Mouse (Mus musculus): Measurements from ENCODE around the gene Itih4. TPM values are rescaled to one million over a fixed set of nuclear protein-coding genes. Genes with fewer than 3 reads are reported as not detected.

The Itih4 gene
- 0.29 TPM in 1 of 2 replicates, not detected in the other for polyA plus RNA-seq (2011; ENCODE audit: insufficient read depth, insufficient read length, low read depth, missing spikeins)

GRCm38 (mm10) chr14:30886204-30886603, at the start of gene Itih4:
Gene Itih4 (plus strand): TSS chr14:30886476.
- TF ChIP-seq EP300 (IDR thresholded peaks at IDR 0.05; ENCODE audit: insufficient read depth, low read depth, low read length) (no peak), POLR2A (IDR thresholded peaks at IDR 0.05; ENCODE audit: insufficient read depth, low read length) (no peak), CTCF (IDR thresholded peaks at IDR 0.05; ENCODE audit: low read depth, low read length) (no peak)
- no peaks in the 10 kb centered on the region for H3K9me3 ChIP-seq (replicated peaks; ENCODE audit: control insufficient read depth, insufficient read depth, low read length, poor library complexity, severe bottlenecking)

GRCm38 (mm10) chr14:30837416-30837996, 48.8 kb upstream of the Itih4 start:
- H3K9me3 ChIP-seq (replicated peaks; ENCODE audit: control insufficient read depth, insufficient read depth, low read length, poor library complexity, severe bottlenecking), result no peaks in the 10 kb centered on the region
- no peaks in the 10 kb centered on the region for H3K36me3 ChIP-seq (ENCODE audit: control insufficient read depth, insufficient read depth, low read length, poor library complexity, severe bottlenecking)
- H3K9ac ChIP-seq (ENCODE audit: low read depth, poor library complexity, severe bottlenecking), result no peak overlapping the region
- H3K4me1 ChIP-seq (ENCODE audit: control insufficient read depth, insufficient read depth, low read length), result no peaks in the 10 kb centered on the region
- H3K4me3 ChIP-seq (ENCODE audit: low read depth, low read length), result no peak overlapping the region
- H3K27me3 ChIP-seq (ENCODE audit: control insufficient read depth, insufficient read depth, low read length, poor library complexity, severe bottlenecking), result no peaks in the 10 kb centered on the region
- TF ChIP-seq EP300 (IDR thresholded peaks at IDR 0.05; ENCODE audit: insufficient read depth, low read depth, low read length), result no peak
- TF ChIP-seq CTCF (IDR thresholded peaks at IDR 0.05; ENCODE audit: low read depth, low read length), result no peak
- TF ChIP-seq POLR2A (IDR thresholded peaks at IDR 0.05; ENCODE audit: insufficient read depth, low read length), result no peak
- H3K27ac ChIP-seq (ENCODE audit: insufficient read depth, low read length), result no peak overlapping the region

More at GRCm38 (mm10) chr14:30886204-30886603, at the start of gene Itih4:
- H3K4me1 ChIP-seq (ENCODE audit: control insufficient read depth, insufficient read depth, low read length), result peaks cover 2% of the 10 kb centered on the region
- no peak within 1 kb of the TSS for H3K9ac ChIP-seq (ENCODE audit: low read depth, poor library complexity, severe bottlenecking)
- H3K27ac ChIP-seq (ENCODE audit: insufficient read depth, low read length), result no peak within 1 kb of the TSS
- no peaks in the 10 kb centered on the region for H3K27me3 ChIP-seq (ENCODE audit: control insufficient read depth, insufficient read depth, low read length, poor library complexity, severe bottlenecking)
- H3K36me3 ChIP-seq (ENCODE audit: control insufficient read depth, insufficient read depth, low read length, poor library complexity, severe bottlenecking), result no peaks in the 10 kb centered on the region
- H3K4me3 ChIP-seq (ENCODE audit: low read depth, low read length), result no peak within 1 kb of the TSS

GRCm38 (mm10) chr14:30843701-30844100, 42.6 kb upstream of the Itih4 start:
- TF ChIP-seq POLR2A (IDR thresholded peaks at IDR 0.05; ENCODE audit: insufficient read depth, low read length) (no peak), EP300 (IDR thresholded peaks at IDR 0.05; ENCODE audit: insufficient read depth, low read depth, low read length) (no peak), CTCF (IDR thresholded peaks at IDR 0.05; ENCODE audit: low read depth, low read length) (no peak)

GRCm38 (mm10) chr14:30850504-30850903, 35.8 kb upstream of the Itih4 start:
- TF ChIP-seq CTCF (IDR thresholded peaks at IDR 0.05; ENCODE audit: low read depth, low read length) (no peak), POLR2A (IDR thresholded peaks at IDR 0.05; ENCODE audit: insufficient read depth, low read length) (no peak), EP300 (IDR thresholded peaks at IDR 0.05; ENCODE audit: insufficient read depth, low read depth, low read length) (no peak)
- no peak overlapping the region for H3K9ac ChIP-seq (ENCODE audit: low read depth, poor library complexity, severe bottlenecking)
- no peaks in the 10 kb centered on the region for H3K4me1 ChIP-seq (ENCODE audit: control insufficient read depth, insufficient read depth, low read length)
- no peak overlapping the region for H3K27ac ChIP-seq (ENCODE audit: insufficient read depth, low read length)
- H3K27me3 ChIP-seq (ENCODE audit: control insufficient read depth, insufficient read depth, low read length, poor library complexity, severe bottlenecking), result no peaks in the 10 kb centered on the region
- no peak overlapping the region for H3K4me3 ChIP-seq (ENCODE audit: low read depth, low read length)
- H3K9me3 ChIP-seq (replicated peaks; ENCODE audit: control insufficient read depth, insufficient read depth, low read length, poor library complexity, severe bottlenecking), result no peaks in the 10 kb centered on the region
- no peaks in the 10 kb centered on the region for H3K36me3 ChIP-seq (ENCODE audit: control insufficient read depth, insufficient read depth, low read length, poor library complexity, severe bottlenecking)

More at GRCm38 (mm10) chr14:30843701-30844100, 42.6 kb upstream of the Itih4 start:
- no peak overlapping the region for H3K9ac ChIP-seq (ENCODE audit: low read depth, poor library complexity, severe bottlenecking)
- H3K4me1 ChIP-seq (ENCODE audit: control insufficient read depth, insufficient read depth, low read length), result no peaks in the 10 kb centered on the region
- H3K27ac ChIP-seq (ENCODE audit: insufficient read depth, low read length), result no peak overlapping the region
- H3K27me3 ChIP-seq (ENCODE audit: control insufficient read depth, insufficient read depth, low read length, poor library complexity, severe bottlenecking), result no peaks in the 10 kb centered on the region
- no peaks in the 10 kb centered on the region for H3K9me3 ChIP-seq (replicated peaks; ENCODE audit: control insufficient read depth, insufficient read depth, low read length, poor library complexity, severe bottlenecking)
- H3K36me3 ChIP-seq (ENCODE audit: control insufficient read depth, insufficient read depth, low read length, poor library complexity, severe bottlenecking), result no peaks in the 10 kb centered on the region
- no peak overlapping the region for H3K4me3 ChIP-seq (ENCODE audit: low read depth, low read length)

GRCm38 (mm10) chr14:30852325-30852724, 34.0 kb upstream of the Itih4 start:
- Histone ChIP-seq H3K36me3 (ENCODE audit: control insufficient read depth, insufficient read depth, low read length, poor library complexity, severe bottlenecking) (no peaks in the 10 kb centered on the region), H3K27ac (ENCODE audit: insufficient read depth, low read length) (no peak overlapping the region), H3K4me1 (ENCODE audit: control insufficient read depth, insufficient read depth, low read length) (no peaks in the 10 kb centered on the region), H3K9ac (ENCODE audit: low read depth, poor library complexity, severe bottlenecking) (no peak overlapping the region), H3K27me3 (ENCODE audit: control insufficient read depth, insufficient read depth, low read length, poor library complexity, severe bottlenecking) (no peaks in the 10 kb centered on the region), H3K9me3 (replicated peaks; ENCODE audit: control insufficient read depth, insufficient read depth, low read length, poor library complexity, severe bottlenecking) (no peaks in the 10 kb centered on the region), H3K4me3 (ENCODE audit: low read depth, low read length) (no peak overlapping the region)
- no peak for TF ChIP-seq EP300 (IDR thresholded peaks at IDR 0.05; ENCODE audit: insufficient read depth, low read depth, low read length)
- no peak for TF ChIP-seq POLR2A (IDR thresholded peaks at IDR 0.05; ENCODE audit: insufficient read depth, low read length)
- no peak for TF ChIP-seq CTCF (IDR thresholded peaks at IDR 0.05; ENCODE audit: low read depth, low read length)

- Histone ChIP-seq H3K27me3 (ENCODE audit: control insufficient read depth, insufficient read depth, low read length, poor library complexity, severe bottlenecking) (no peaks in the 10 kb centered on the region), H3K27ac (ENCODE audit: insufficient read depth, low read length) (no peak overlapping the region), H3K9ac (ENCODE audit: low read depth, poor library complexity, severe bottlenecking) (no peak overlapping the region), H3K4me3 (ENCODE audit: low read depth, low read length) (no peak overlapping the region), H3K4me1 (ENCODE audit: control insufficient read depth, insufficient read depth, low read length) (no peaks in the 10 kb centered on the region), H3K9me3 (replicated peaks; ENCODE audit: control insufficient read depth, insufficient read depth, low read length, poor library complexity, severe bottlenecking) (no peaks in the 10 kb centered on the region), H3K36me3 (ENCODE audit: control insufficient read depth, insufficient read depth, low read length, poor library complexity, severe bottlenecking) (no peaks in the 10 kb centered on the region)
- no peak for TF ChIP-seq EP300 (IDR thresholded peaks at IDR 0.05; ENCODE audit: insufficient read depth, low read depth, low read length)
- no peak for TF ChIP-seq CTCF (IDR thresholded peaks at IDR 0.05; ENCODE audit: low read depth, low read length)
- TF ChIP-seq POLR2A (IDR thresholded peaks at IDR 0.05; ENCODE audit: insufficient read depth, low read length), result no peak
These were observed 31.0 kb upstream of the Itih4 start for GRCm38 (mm10) chr14:30855316-30855715.
